Mouse (Mus musculus): Measurements from ENCODE around the gene Card14. TPM values are rescaled to one million over a fixed set of nuclear protein-coding genes. Genes with fewer than 3 reads are reported as not detected.
A peak's percentile ranks its signal among the peaks of the same experiment; 100 is the strongest.

Gene Card14
- polyA plus RNA-seq, 1 experiment from 2014 or later = 0.06 TPM

GRCm38 (mm10) chr11:119299391-119300245 is 8.0 kb upstream of the Card14 start, which contains the start of gene Eif4a3:
Gene Eif4a3, minus strand, starts transcription at chr11:119300089.
- Histone ChIP-seq H3K27me3 (replicated peaks; ENCODE audit: insufficient read depth, low read length) (no peaks in the 10 kb centered on the region), H3K9me3 (ENCODE audit: low read length) (no peaks in the 10 kb centered on the region), H3K4me2 (replicated peaks; ENCODE audit: low read depth, low read length) (peak within 1 kb of the TSS; percentile 76), H3K9ac (replicated peaks; ENCODE audit: low read depth) (peak within 1 kb of the TSS; percentile 96), H3K27ac (ENCODE audit: low read length) (peak within 1 kb of the TSS; percentile 81), H3K4me3 (ENCODE audit: low read depth, low read length) (peak within 1 kb of the TSS; percentile 90), H3K4me1 (ENCODE audit: insufficient read depth, low read depth, low read length) (peaks cover 4% of the 10 kb centered on the region; the same call in 1 of the 2 replicates), H3K36me3 (ENCODE audit: insufficient read depth, low read length) (peaks cover 16% of the 10 kb centered on the region)
- peak; percentile 98 for DNase-seq (ENCODE audit: low spot score)
- peak; percentile 97 for ATAC-seq
- 1% methylated on average over 89 of the region's 89 CpGs for WGBS
- TF ChIP-seq CTCF (IDR thresholded peaks at IDR 0.05) (no peak), EP300 (IDR thresholded peaks at IDR 0.05) (peak; percentile 71)

- TF ChIP-seq CTCF (IDR thresholded peaks at IDR 0.05) (peak; percentile 30), EP300 (IDR thresholded peaks at IDR 0.05) (no peak)
- Histone ChIP-seq H3K4me1 (ENCODE audit: insufficient read depth, low read depth, low read length) (peaks cover 4% of the 10 kb centered on the region; the same call in 1 of the 2 replicates), H3K9ac (replicated peaks; ENCODE audit: low read depth) (peak overlapping the region; percentile 96), H3K36me3 (ENCODE audit: insufficient read depth, low read length) (peaks cover 9% of the 10 kb centered on the region; the same call in 1 of the 2 replicates), H3K4me2 (replicated peaks; ENCODE audit: low read depth, low read length) (peak overlapping the region; percentile 60), H3K27me3 (replicated peaks; ENCODE audit: insufficient read depth, low read length) (no peaks in the 10 kb centered on the region), H3K27ac (ENCODE audit: low read length) (peak overlapping the region; percentile 43), H3K4me3 (ENCODE audit: low read depth, low read length) (peak overlapping the region; percentile 90), H3K9me3 (ENCODE audit: low read length) (no peaks in the 10 kb centered on the region)
- 1% methylated on average over 31 of the region's 31 CpGs for WGBS
- ATAC-seq (peak; percentile 12; the same call in 1 of the 2 replicates), DNase-seq (ENCODE audit: low spot score) (peak; percentile 57)
These were observed 7.2 kb upstream of the Card14 start for GRCm38 (mm10) chr11:119300246-119300935.

- TF ChIP-seq EP300 (IDR thresholded peaks at IDR 0.05) (no peak), CTCF (IDR thresholded peaks at IDR 0.05) (no peak)
- H3K4me1 ChIP-seq (ENCODE audit: insufficient read depth, low read depth, low read length) = peaks cover 4% of the 10 kb centered on the region; the same call in 1 of the 2 replicates
- H3K36me3 ChIP-seq (ENCODE audit: insufficient read depth, low read length) = peaks cover 4% of the 10 kb centered on the region; the same call in 1 of the 2 replicates
- H3K27me3 ChIP-seq (replicated peaks; ENCODE audit: insufficient read depth, low read length) = no peaks in the 10 kb centered on the region
- no peak for ATAC-seq
- H3K4me3 ChIP-seq (ENCODE audit: low read depth, low read length) = no peak overlapping the region
- peak; percentile 78 for DNase-seq (ENCODE audit: low spot score)
- H3K27ac ChIP-seq (ENCODE audit: low read length) = no peak overlapping the region
- H3K4me2 ChIP-seq (replicated peaks; ENCODE audit: low read depth, low read length) = no peak overlapping the region; the same call in 1 of the 2 replicates
- no peaks in the 10 kb centered on the region for H3K9me3 ChIP-seq (ENCODE audit: low read length)
- 22% methylated on average over 2 of the region's 2 CpGs for WGBS
- H3K9ac ChIP-seq (replicated peaks; ENCODE audit: low read depth) = no peak overlapping the region
These were observed 6.6 kb upstream of the Card14 start for GRCm38 (mm10) chr11:119300986-119301385.

GRCm38 (mm10) chr11:119304904-119305712 is 2.5 kb upstream of the Card14 start:
- no peak overlapping the region for H3K27ac ChIP-seq (ENCODE audit: low read length)
- no peaks in the 10 kb centered on the region for H3K27me3 ChIP-seq (replicated peaks; ENCODE audit: insufficient read depth, low read length)
- ATAC-seq (0 out of 2 replicates have a peak, but pooled peaks have one; percentile 8), DNase-seq (ENCODE audit: low spot score) (peak; percentile 66)
- no peak overlapping the region for H3K9ac ChIP-seq (replicated peaks; ENCODE audit: low read depth)
- TF ChIP-seq CTCF (IDR thresholded peaks at IDR 0.05) (peak; percentile 79), EP300 (IDR thresholded peaks at IDR 0.05) (no peak)
- H3K4me3 ChIP-seq (ENCODE audit: low read depth, low read length) = no peak overlapping the region
- no peaks in the 10 kb centered on the region for H3K4me1 ChIP-seq (ENCODE audit: insufficient read depth, low read depth, low read length)
- 43% methylated on average over 16 of the region's 16 CpGs for WGBS
- no peaks in the 10 kb centered on the region for H3K36me3 ChIP-seq (ENCODE audit: insufficient read depth, low read length)
- H3K4me2 ChIP-seq (replicated peaks; ENCODE audit: low read depth, low read length) = no peak overlapping the region
- no peaks in the 10 kb centered on the region for H3K9me3 ChIP-seq (ENCODE audit: low read length)

GRCm38 (mm10) chr11:119306762-119307657 is 558 bp upstream of the Card14 start:
- Histone ChIP-seq H3K9ac (replicated peaks; ENCODE audit: low read depth) (no peak overlapping the region), H3K4me2 (replicated peaks; ENCODE audit: low read depth, low read length) (no peak overlapping the region), H3K27me3 (replicated peaks; ENCODE audit: insufficient read depth, low read length) (no peaks in the 10 kb centered on the region), H3K36me3 (ENCODE audit: insufficient read depth, low read length) (no peaks in the 10 kb centered on the region), H3K27ac (ENCODE audit: low read length) (no peak overlapping the region), H3K9me3 (ENCODE audit: low read length) (no peaks in the 10 kb centered on the region), H3K4me3 (ENCODE audit: low read depth, low read length) (no peak overlapping the region), H3K4me1 (ENCODE audit: insufficient read depth, low read depth, low read length) (no peaks in the 10 kb centered on the region)
- TF ChIP-seq CTCF (IDR thresholded peaks at IDR 0.05) (no peak), EP300 (IDR thresholded peaks at IDR 0.05) (no peak)
- DNase-seq (ENCODE audit: low spot score) (no peak), ATAC-seq (no peak)
- 44% methylated on average over 13 of the region's 13 CpGs for WGBS
